Mouse (Mus musculus): ENCODE measurements around the gene Agbl5.

GRCm38 (mm10) chr5:30907413-30908059 lies 19.0 kb downstream of the Agbl5 start, which contains the start of gene Ost4:
- no peak for TF ChIP-seq CTCF (IDR thresholded peaks at IDR 0.05; ENCODE audit: borderline replicate concordance, extremely low read depth, insufficient read depth, insufficient read length)
- peak; percentile 77 for TF ChIP-seq POLR2A (IDR thresholded peaks at IDR 0.05; ENCODE audit: borderline replicate concordance, extremely low read depth, insufficient read depth, insufficient read length, poor library complexity, severe bottlenecking)
